Mouse (Mus musculus) layer of hippocampus, adult 8-10 months (tissue): ENCODE data around the gene Gpr173. TPM values are rescaled to one million over a fixed set of nuclear protein-coding genes. Genes with fewer than 3 reads are reported as not detected.
"Not testable (repeated sequence)": the region's sequence is repeated elsewhere in the genome, so short reads cannot be mapped to it uniquely, and the experiment has no call there.

Experiments
- DNase-seq, 2 experiments: peaks; one replicate each; pipeline ENCODE4 v3.0.0; 2022; ENCODE audit warnings: low spot score in 2 of 2
- total RNA-seq, 4 experiments: library from RNA; stranded (reverse); gene quantifications; 2 replicates each; pipeline ENCODE4 v1.2.4; 2022

The Gpr173 gene
- total RNA-seq: 10 to 100 TPM; 14.3 to 17.8 (median 15.6) TPM

DNA sequence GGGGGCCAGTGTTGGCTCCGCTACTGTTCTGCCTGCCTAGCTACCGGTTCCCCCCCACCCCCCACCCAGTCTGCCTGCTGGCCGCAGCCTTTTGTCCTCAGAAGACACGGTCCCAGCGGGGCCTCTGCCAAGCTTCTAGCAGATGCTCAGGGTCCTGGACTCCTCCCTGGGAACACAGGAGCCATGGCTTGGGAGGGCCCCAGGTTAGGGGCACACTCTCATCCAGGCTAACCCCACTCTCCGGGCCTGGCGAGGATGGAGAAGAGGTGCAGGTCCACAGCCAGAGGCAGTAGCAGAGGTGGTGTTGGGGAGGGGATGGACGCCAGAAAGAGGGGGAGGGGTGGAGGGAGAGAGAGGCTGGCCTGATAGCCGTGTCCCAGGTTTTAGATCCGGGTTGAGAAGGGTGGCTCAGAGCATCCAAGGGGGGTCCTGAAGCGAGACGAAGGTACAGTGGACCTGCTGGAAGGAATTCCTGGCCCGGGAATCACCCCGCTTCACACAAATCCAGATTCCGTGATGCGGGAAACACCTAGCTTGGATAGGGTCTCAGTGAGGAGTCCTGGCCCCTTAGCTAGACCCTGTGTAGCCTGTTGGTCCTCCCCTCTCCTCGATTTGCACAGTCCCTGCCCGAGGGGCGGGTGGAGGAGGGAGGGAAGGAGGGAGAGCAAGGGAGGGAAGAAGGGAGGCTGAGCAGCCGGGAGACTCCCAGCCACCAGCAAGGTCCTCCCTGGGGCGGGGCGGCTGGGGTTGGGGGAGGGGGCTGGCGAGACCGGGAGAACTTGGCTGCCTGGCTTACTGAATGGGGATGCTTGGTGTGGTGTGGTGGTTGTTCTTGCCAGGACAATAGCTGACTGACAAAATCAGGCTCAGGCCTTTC lies at the start of gene Gpr173:
TSS of gene Gpr173 (minus strand) at position 308 of the 877 bp plus-strand sequence.
- peak; percentile 44 to 54 for DNase-seq

DNA sequence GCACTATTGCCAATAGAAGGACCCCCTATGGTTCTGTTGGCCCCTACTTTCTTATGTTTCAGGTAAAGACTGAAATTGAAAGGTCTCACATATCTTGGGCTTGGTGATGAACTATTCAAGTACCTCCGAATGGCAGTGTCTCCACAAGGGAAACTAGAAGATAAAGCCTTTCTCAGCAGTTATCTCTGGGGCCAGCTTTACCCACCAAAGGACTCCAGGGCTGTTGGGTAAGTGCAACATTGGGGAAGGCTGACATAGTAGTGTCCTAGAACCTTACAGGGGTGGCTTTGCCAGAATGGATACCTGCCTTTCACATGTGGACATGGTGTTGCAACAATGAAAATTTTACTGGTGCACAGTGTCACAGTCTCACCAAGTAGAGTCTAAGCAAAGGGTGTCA lies 34.7 kb upstream of the Gpr173 start:
- no peak for DNase-seq

DNA sequence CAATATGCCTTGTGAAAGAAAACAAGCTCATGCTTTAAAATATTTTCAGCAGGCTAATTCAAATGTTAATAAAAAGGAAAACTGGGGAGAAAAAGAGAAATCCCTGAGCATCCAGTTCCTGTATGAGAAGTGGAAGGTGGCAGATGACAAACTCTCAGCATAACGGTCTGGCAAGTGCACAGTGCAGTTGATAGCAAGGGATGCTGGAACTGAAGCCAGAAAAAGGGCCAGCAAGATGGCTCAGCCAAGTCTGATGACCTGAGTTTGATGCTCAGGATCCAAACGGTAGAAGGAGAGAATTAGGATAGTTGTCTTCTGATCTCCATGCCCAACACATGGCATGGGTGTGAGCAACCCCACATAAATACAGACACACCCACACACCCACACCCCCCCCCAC lies 31.6 kb upstream of the Gpr173 start:
- DNase-seq: no peak

DNA sequence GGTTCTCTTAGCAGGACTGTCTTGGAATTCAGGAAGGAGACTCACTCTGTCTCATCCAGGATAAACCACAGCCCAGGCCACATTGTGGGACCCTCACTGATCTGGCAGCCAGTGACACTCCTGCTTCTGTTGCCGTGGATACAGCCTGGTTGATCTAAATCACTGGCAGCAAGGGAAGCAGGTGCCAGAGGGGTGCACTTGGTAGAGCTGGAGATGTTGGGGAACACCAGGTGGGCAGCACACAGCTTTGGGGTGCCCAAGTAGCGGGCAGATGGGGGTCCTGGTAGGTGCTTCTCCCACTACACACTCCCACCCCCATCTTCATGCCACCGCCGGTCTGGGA lies 479 bp downstream of the Gpr173 start:
- DNase-seq: no peak

DNA sequence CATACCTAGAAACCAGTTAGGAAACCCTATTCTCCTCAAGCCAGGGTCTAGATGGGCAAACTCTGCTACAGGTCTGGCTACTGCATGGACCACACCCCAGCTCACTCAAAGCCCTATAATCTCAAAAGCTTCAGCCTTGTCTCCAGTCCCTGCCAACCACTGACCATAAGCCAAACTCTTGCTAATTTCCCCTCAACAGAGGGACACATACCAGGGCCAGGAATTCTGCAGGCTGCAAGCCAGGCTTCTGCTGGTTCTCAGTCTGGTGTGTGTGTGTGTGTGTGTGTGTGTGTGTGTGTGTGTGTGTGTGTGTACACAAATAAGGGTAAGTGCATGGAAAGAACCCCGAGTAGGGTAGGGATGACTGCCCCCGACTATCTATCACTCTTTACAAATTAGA lies 2.1 kb downstream of the Gpr173 start:
- no peak for DNase-seq

DNA sequence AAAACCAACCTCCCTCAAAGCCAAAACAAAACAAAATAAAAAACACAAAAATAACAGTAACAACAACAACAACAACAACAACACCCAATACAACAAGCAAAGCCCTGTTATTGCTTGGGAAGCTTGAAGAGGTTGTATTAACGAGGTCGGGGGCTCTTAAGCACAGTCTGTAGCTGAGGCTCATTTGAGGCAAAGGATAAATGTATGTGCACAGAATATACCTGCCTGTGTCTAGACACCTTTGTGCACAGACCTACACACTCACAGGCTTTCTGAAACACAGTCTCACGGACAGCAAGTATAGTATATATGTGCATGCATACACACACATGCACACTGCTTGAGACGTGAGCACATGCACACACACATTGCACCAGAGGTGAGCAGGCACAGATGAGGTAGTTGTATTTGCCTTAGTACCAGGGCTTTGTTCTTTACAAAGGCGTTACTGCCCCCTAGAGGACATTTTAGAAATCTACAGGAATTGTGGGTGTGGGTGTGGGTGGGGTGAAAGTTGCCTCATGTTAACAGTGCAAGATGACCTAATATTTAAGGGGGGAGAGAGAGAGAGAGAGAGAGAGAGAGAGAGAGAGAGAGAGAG lies 15.9 kb downstream of the Gpr173 start:
- DNase-seq: peak in 1 of 2 experiments; percentile 18

DNA sequence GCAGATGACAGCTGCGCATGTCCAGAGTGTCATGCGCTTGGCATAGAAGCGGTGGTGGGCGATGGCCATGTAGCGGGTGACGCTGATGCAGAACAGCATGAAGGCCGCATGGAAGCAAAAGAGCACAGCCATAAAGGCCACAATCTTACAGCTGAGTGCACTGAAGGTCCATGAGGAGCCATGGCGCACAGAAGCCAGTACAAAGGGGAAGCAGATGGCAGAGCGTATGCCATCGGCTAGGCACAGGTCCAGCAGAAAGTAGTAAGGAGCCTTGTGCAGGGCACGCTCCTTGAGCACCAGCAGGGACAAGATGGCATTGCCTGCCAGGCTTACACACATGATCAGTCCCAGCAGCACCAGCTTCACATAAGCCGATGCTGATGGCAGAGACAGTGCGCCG lies 21.5 kb downstream of the Gpr173 start:
- no peak for DNase-seq

DNA sequence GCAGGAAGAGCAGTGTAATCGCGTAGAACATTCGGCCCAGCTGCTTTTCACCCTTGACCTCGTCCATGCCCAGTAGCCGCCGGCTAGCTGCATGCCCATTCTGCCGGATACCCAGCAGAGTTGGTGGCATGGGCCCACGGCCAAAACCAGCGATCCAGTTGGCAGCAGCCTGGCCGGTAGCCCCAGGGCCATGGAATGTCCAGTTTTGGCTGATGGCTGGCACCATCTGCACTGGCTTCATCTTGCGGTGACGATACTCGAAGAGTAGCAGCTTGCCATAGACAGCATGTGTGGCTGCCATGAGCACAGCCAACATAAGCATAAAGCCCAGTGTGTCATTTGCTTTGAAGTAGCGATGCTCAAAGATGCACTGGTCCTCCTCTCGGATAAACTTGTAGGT lies 21.9 kb downstream of the Gpr173 start:
- no peak for DNase-seq

DNA sequence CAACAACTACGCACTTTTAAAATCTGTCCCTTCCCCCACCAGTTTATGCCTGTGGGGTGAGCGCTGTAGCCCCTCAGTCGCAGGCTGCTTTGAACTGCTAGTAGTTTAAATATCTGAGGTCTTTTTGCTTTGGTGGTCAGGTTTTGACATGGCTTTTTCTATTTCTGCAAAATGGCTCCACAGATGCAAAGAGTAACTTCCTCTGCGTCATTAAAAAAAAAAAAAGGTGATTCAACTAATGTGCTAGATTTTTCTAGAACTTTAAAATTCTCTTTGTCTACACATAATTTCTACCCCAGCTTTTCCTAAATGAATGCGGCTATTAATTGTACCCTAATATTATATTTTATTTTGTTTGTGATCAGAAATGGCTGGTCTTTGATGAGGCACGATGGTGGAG lies 25.6 kb downstream of the Gpr173 start:
- DNase-seq: no peak

DNA sequence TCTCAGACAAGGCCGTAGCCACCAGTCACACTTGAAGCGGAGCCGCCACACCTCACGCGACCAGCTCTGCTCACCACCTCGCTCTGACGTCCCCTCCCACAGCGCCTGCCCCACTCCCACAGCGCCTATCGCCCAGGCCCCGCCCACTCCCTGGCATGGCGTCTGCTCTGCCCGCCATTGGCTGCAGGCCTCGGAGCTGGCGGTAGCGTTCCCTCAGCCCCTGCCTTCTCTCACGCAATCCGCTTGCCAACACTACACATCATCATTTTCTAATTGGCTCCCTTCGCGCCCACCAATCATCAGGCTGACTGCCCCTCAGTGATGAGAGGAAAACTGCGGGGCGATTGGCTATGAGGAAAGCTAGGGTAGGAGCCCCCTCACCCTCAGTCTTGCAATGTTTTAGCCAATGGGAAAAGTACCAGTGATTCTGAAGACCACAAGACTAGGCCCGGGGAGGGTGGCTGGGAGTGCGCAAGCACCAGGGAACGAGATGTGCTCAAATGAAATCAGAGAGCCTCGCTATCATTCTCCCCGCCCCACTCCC lies 26.1 kb downstream of the Gpr173 start, which contains the start of gene Tspyl2:
TSS of gene Tspyl2 (minus strand) at position 68 of the 544 bp plus-strand sequence.
- DNase-seq: peak; percentile 94 to 97

DNA sequence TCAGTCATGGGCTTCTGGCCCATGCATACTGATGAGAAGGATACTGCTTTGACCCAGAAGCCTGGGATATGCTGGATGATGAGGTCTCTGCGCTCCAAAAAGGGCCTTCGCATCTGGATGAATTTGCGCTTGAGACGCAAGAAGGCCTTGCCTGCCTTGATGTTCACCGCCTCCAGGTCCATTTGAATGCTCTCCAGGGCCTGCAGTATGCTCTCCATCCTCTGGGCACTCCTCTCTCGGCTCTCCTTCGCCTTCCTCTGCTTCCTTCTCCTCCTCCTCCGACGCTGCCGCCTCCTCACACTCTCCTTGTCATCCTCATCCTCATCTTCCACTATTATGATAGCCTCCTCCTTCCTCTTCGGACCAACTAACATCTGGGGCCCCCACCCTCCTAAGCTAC lies 27.0 kb downstream of the Gpr173 start:
- DNase-seq: no peak

DNA sequence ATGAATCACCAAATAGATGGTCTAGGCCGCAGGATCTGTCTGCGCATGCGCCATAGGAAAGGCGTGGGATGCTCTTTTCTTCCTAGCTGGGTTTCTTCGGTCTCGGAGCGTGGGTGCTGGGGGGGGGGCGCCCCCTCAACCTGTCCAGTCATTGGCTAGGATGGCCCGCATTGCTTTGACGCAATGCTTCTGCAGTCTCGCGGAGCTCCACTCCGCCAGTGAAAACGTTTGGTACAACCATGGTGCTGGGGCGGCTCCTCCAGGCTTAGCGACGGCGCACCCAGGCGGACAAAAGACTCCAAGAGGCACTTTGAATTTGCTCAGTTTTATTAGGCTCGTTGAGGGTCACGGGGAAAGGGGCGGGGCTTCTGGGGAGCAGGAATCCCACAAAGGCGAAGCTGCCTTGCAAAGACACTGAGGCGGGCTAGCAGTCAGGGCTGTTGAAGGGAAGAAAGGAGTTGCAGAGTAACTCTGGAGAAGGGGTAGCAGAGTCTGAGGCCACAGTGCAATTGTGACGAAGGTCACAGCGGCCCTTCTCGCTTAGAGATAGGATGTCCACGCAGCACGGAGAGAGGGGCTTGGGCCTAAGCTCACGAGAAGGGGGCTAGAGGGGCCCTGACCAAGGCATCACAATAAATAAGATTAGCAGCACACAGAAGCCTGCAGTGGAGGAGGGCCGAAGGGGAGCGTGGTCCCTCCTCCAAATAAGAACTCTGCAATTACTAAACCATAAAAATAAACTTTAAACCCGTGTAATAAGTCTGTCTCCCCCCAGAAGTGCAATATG lies 31.8 kb downstream of the Gpr173 start:
- DNase-seq: peak; percentile 87 to 92

DNA sequence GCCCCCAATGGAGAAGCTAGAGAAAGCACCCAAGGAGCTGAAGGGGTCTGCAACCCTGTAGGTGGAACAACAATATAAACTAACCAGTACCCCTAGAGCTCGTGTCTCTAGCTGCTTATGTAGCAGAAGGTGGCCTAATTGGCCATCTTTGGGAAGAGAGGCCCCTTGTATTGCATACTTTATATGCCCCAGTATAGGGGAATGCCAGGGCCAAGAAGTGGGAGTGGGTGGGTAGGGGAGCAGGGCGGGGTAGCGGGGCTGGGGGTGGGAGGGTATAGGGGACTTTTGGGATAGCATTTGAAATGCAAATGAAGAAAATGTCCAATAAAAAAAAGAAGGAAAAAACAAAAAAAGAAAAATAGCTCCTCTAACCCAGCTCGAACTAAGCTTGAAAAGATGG lies 32.4 kb downstream of the Gpr173 start:
- not testable (repeated sequence) for DNase-seq

DNA sequence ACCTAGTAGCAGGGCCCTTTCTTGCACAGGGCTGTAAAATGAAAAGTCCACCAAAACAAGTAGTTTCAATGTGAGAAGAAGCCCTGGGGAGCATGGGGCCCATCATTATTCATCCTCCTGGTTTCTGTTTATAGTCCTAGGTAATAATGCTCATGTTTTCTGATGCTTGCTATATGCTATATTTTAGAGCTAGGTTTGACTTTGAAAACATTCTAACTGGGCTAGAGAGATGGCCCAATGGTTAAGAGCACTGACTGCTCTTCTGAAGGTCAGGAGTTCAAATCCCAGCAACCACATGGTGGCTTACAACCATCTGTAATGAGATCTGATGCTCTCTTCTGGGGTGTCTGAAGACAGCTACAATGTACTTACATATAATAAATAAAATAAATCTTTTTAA lies 39.1 kb downstream of the Gpr173 start:
- DNase-seq: not testable (repeated sequence)

DNA sequence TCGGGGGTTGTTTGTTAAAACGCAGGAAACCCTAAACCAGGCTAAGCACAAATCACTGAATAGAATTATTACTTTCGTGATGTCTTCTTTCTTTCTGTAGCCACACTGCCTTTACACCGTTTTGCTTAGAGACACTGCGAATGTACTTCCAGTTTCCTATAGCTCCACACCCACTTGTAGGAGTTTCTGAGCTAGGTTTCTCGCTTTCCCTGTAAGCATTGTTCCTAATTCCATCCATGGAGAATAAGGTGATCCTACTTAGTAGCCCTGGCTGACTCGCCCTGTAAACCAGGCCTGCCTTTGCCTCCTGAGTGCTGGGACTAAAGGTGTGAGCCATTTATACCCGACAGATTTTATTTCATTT lies 40.8 kb downstream of the Gpr173 start:
- no peak for DNase-seq

DNA sequence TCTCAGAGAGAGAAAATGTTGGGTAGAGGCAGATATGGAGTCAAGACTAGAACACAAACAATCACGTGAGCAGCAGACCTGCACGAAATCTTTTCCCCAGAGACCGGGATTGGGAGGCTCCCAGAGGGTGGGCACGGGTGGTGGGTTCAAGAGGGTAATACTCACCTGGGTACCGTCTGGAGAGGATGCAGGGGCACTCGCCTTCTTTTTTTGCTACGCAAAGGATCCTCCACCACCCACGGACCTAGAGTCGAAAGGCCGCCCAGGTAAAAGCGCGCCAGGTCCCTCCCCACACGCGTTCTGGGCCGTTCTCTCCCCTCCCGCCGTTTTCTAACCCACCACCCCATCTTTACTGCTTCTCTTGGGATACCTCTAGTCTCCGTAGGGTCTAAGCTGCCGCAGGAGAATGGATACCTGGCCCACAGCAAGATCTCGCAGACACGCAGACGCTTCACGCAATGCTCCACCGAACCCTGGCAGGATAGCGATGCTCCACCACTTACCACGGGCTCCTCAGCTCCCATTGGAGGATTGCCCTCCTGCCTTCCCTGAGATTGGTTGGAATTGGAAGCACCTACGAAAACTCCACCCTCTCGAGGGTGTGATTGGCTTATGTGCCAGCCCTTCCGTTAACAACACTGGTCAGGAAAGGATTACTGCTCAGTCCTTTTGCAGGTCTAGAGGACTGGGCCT lies 41.4 kb downstream of the Gpr173 start, which contains the start of gene Kantr:
TSS of gene Kantr (minus strand) at position 500 of the 693 bp plus-strand sequence.
- peak; percentile 80 to 84 for DNase-seq

DNA sequence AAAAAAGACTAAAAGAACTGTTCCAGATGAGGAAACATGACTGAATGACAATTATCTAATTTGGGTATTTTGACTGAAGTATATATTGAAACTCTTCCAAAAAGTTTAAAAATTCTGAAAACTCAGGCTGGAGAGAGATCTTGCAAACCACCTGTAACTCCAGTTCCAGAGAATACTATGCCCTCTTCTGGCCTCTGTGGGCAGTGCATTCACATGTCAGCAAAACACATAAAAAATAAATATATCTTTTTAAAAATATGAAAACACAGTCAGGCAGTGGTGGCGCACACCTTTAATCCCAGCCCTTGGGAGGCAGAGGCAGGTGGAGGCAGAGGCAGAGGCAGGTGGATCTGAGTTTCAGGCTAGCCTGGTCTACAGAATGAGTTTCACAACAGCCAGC lies 44.9 kb downstream of the Gpr173 start:
- DNase-seq: no peak

DNA sequence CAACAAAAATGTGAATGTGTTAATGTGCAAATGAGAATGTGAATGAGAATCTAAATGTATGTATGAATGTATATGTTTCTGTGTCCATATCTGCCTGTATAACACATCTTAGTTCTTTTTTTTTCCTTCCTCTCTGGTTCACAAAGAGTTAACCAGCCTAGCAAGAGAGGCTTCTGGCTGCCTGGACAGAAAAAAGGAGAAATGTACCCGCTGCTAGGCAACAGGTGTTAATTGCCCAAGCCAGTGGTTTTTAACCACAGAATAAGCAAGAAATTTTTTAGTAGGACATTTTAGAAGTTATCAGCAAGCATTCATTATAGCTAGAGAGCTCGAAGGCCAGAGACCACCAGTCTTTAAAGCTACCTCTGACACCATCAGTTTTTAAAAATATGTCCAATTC lies 45.7 kb downstream of the Gpr173 start:
- no peak for DNase-seq

DNA sequence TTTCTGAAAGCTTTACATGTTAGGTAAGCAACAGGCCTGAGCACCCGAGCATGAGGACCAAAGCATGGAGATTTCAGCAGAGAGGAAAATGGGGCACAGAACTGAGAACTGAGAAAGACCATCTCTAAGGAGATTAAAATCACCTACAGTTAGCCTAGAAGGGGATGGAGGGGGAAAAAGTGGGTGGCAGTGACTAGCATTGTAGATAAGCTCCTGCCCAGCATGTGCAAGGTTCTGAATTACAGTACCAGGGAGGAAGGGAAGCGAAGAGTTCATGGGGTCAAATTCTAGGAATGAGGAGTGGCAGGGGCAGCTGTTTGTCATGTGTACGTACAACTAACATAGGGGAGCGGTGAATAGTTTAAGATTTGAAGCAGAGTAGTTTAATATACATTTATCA lies 48.0 kb downstream of the Gpr173 start:
- no peak for DNase-seq

DNA sequence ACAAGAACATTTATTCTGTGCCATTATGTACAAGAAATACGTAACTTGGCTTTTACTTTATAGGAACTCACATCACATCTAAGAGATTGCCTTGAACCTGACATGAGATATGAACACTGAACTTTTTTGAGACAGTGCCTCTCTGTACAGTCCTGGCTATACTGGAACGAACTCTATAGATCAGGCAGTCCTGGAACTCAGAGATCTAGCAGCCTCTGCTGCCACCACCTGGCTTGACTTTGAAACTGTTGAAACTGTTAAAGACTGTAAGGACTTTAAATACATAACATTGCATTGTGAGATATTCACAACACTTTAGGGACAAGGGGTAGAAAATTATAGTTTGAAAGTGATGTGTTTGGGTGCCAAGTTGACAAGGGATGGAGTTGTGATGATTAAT lies 60.6 kb downstream of the Gpr173 start:
- no peak for DNase-seq

DNA sequence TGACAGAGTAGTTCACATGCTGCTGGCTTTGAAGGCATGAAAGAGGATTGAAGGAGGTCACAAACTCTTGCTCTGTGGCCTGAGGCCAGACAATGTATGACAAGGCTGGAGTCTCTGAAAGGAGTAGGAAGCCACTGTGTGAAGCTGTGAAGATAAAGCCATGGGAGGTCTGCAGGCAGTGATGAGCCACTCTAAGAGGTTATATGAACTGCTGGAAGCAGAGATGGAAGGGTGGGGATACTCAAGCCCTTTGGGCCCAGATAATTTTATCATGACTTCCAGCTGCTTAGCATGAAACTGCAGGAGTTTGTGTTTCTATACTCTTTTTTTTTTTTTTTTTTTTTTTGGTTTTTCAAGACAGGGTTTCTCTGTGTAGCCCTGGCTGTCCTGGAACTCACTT lies 61.1 kb downstream of the Gpr173 start:
- DNase-seq: no peak
